Mouse (Mus musculus) limb, embryonic 11.5 days (tissue): ENCODE results near the gene Cep57l1. TPM values are rescaled to one million over a fixed set of nuclear protein-coding genes. Genes with fewer than 3 reads are reported as not detected.
"Not testable (repeated sequence)": the region's sequence is repeated elsewhere in the genome, so short reads cannot be mapped to it uniquely, and the experiment has no call there.

Experiments used
- ATAC-seq: fragments of 200-750 bp; cut with Nextera tagmentation; 2 replicates; pipeline ENCODE4 v1.8.0; 2017; ENCODE audit warnings: low read depth; ENCODE audit not compliant: insufficient number of reproducible peaks, low FRiP score, low TSS enrichment
- DNase-seq: peaks from one replicate; pipeline ENCODE4 v3.0.0-alpha.2; 2015; ENCODE audit warnings: low spot score
- H3K27ac ChIP-seq: fragments of 300-500 bp; sonication (generic); replicated peaks from 2 replicates; pipeline ENCODE4 v1.5.1; 2014; ENCODE audit warnings: low read depth, mild to moderate bottlenecking, low read length
- H3K27me3 ChIP-seq: fragments of 300-500 bp; sonication (generic); 2 replicates; pipeline ENCODE4 v1.6.1; 2014; ENCODE audit warnings: mild to moderate bottlenecking, low read length, mixed read lengths; ENCODE audit not compliant: control insufficient read depth, insufficient read depth
- H3K36me3 ChIP-seq: fragments of 300-500 bp; sonication (generic); 2 replicates; pipeline ENCODE4 v1.6.1; 2014; ENCODE audit warnings: mild to moderate bottlenecking, low read length, moderate library complexity, mixed read lengths; ENCODE audit not compliant: control insufficient read depth, insufficient read depth
- H3K4me1 ChIP-seq: fragments of 300-500 bp; sonication (generic); 2 replicates; pipeline ENCODE4 v1.6.1; 2014; ENCODE audit warnings: low read length, mixed read lengths; ENCODE audit not compliant: control insufficient read depth, insufficient read depth
- H3K4me2 ChIP-seq: fragments of 300-500 bp; sonication (generic); 2 replicates; pipeline ENCODE4 v1.6.1; 2014; ENCODE audit warnings: low read depth, mild to moderate bottlenecking, moderate library complexity; ENCODE audit not compliant: severe bottlenecking
- H3K4me3 ChIP-seq: fragments of 300-500 bp; sonication (generic); 2 replicates; pipeline ENCODE4 v1.5.1; 2014; ENCODE audit warnings: low read depth, low read length
- H3K9ac ChIP-seq: fragments of 300-500 bp; sonication (generic); 2 replicates; pipeline ENCODE4 v1.6.1; 2014; ENCODE audit warnings: mild to moderate bottlenecking, low read length
- H3K9me3 ChIP-seq: fragments of 300-500 bp; sonication (generic); 2 replicates; pipeline ENCODE4 v1.6.1; 2016; ENCODE audit warnings: low read length; ENCODE audit not compliant: control insufficient read depth
- WGBS: fragments of 180-500 bp; shearing (Covaris S2); extraction: QIAGEN DNeasy Blood & Tissue Kit; methylation state at CpG from one replicate; pipeline ENCODE4 v1.1.7; 2014; 5-methylcytosine and 5-hydroxymethylcytosine counted together
- polyA plus RNA-seq: library from polyadenylated mRNA; unstranded; fragments of >200 nt; fragmentation: Nextera tagmentation; extraction: Ambion mirVana; gene quantifications from 2 replicates; pipeline ENCODE4 v1.2.1, GENCODE M21; 2014

Gene Cep57l1
- polyA plus RNA-seq, 1 experiment from 2014 or later, result 21.2 TPM

GRCm38 (mm10) chr10:41822573-41823281 lies 13.1 kb upstream of the Cep57l1 start:
- H3K27ac ChIP-seq, result no peak overlapping the region
- H3K27me3 ChIP-seq, result no peaks in the 10 kb centered on the region
- no peaks in the 10 kb centered on the region for H3K36me3 ChIP-seq
- no peaks in the 10 kb centered on the region for H3K9me3 ChIP-seq
- no peak overlapping the region for H3K4me2 ChIP-seq
- 87% methylated on average over 5 of the region's 5 CpGs for WGBS
- H3K4me3 ChIP-seq, result no peak overlapping the region
- no peaks in the 10 kb centered on the region for H3K4me1 ChIP-seq
- DNase-seq, result no peak
- no peak overlapping the region for H3K9ac ChIP-seq
- no peak for ATAC-seq

DNA sequence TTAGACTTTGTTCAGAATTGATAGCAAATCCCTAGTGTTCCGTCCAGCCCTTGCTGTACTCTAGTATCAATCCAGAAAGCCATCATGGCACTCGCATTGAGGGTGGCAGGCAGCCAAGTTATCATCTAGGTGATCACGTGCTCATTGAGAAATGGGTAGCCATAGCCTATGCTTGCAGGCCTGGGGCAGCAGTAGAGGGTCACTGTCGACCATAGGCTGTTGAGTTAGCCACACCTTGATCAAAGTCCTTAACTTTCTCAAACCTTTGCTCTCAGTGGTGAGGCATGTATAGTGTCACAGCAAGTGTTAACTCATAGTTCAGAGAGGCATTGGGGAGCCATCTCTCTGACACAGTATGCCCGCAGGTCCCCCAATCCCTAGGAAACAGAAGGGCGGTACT lies 11.5 kb upstream of the Cep57l1 start:
- Histone ChIP-seq H3K9ac (no peak overlapping the region), H3K4me2 (no peak overlapping the region), H3K4me3 (no peak overlapping the region), H3K9me3 (no peaks in the 10 kb centered on the region), H3K4me1 (no peaks in the 10 kb centered on the region), H3K27me3 (no peaks in the 10 kb centered on the region), H3K36me3 (no peaks in the 10 kb centered on the region), H3K27ac (no peak overlapping the region)
- DNase-seq (no peak), ATAC-seq (no peak)
- WGBS, result 90% methylated on average over 6 of the region's 6 CpGs

GRCm38 (mm10) chr10:41820401-41820800 lies 10.7 kb upstream of the Cep57l1 start:
- H3K36me3 ChIP-seq, result no peaks in the 10 kb centered on the region
- H3K4me2 ChIP-seq, result no peak overlapping the region
- no peaks in the 10 kb centered on the region for H3K4me1 ChIP-seq
- H3K9me3 ChIP-seq, result no peaks in the 10 kb centered on the region
- no peak overlapping the region for H3K9ac ChIP-seq
- no peak overlapping the region for H3K27ac ChIP-seq
- DNase-seq (no peak), ATAC-seq (no peak)
- WGBS, result 94% methylated on average over 5 of the region's 5 CpGs
- no peaks in the 10 kb centered on the region for H3K27me3 ChIP-seq
- H3K4me3 ChIP-seq, result no peak overlapping the region

DNA sequence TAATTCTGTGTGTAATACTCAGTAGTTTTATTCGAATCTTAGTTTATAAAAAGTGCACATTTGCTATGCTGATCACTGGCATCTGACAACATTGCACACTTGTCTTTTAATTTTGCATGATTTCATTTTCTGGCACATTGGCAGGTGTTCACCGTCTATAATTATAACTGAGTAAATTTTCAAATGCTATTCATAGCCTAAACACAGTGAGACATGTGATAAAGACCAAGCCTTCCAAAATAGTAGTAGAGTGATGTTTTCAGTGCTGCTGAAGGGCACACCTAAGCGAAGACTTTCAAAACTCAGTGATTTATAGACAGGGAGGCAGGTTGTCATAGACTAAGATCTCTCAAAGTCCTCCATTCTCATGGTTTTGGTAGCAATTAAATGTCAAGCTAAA lies 9.6 kb upstream of the Cep57l1 start:
- H3K4me3 ChIP-seq, result no peak overlapping the region
- no peak overlapping the region for H3K9ac ChIP-seq
- no peak overlapping the region for H3K4me2 ChIP-seq
- WGBS, result 93% methylated on average over 3 of the region's 3 CpGs
- ATAC-seq, result no peak
- no peaks in the 10 kb centered on the region for H3K4me1 ChIP-seq
- no peaks in the 10 kb centered on the region for H3K9me3 ChIP-seq
- no peaks in the 10 kb centered on the region for H3K36me3 ChIP-seq
- no peak overlapping the region for H3K27ac ChIP-seq
- no peaks in the 10 kb centered on the region for H3K27me3 ChIP-seq
- no peak for DNase-seq

- not testable (repeated sequence) for H3K27me3 ChIP-seq, DNase-seq, H3K9me3 ChIP-seq, H3K4me3 ChIP-seq, H3K4me2 ChIP-seq, H3K27ac ChIP-seq, H3K9ac ChIP-seq, H3K36me3 ChIP-seq, ATAC-seq, H3K4me1 ChIP-seq
- 93% methylated on average over 6 of the region's 6 CpGs for WGBS
Measured at GRCm38 (mm10) chr10:41818733-41819070, 9.0 kb upstream of the Cep57l1 start.

DNA sequence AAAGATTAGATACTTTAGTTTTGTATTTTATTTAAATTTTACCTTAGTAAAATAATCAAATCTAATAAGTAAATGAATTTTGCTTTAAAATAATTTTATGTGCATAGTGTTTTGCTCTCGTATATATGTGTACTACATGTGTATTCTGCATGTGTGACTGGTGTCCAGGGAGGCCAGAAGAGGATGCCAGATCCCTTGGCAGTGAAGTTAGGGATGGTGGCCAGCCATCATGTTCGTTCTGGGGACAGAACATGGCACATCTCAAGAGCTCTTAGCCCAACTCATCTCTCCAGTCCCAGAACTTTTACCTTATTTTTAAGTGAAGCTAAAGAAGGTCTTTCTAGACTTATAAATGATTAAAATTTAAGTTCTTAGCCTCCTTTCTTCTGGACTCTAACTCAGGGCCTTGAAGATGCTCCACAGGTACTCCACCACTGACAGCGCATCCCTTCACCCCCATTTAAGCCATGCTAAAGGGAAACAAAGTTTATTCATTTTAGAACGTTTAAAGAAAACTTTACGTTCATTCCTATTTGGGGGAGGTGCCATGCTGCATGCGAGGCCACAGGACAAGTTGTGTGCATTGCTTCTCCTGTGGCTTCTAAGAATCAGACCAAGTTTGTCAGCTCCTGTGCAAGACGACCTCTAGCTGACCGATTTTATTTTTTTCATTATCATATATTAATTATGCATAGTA lies 8.5 kb upstream of the Cep57l1 start:
- Histone ChIP-seq H3K27me3 (no peaks in the 10 kb centered on the region), H3K36me3 (no peaks in the 10 kb centered on the region), H3K4me3 (no peak overlapping the region), H3K4me1 (no peaks in the 10 kb centered on the region), H3K9me3 (no peaks in the 10 kb centered on the region), H3K9ac (no peak overlapping the region), H3K27ac (no peak overlapping the region), H3K4me2 (no peak overlapping the region)
- DNase-seq, result no peak
- no peak for ATAC-seq
- 89% methylated on average over 8 of the region's 8 CpGs for WGBS

DNA sequence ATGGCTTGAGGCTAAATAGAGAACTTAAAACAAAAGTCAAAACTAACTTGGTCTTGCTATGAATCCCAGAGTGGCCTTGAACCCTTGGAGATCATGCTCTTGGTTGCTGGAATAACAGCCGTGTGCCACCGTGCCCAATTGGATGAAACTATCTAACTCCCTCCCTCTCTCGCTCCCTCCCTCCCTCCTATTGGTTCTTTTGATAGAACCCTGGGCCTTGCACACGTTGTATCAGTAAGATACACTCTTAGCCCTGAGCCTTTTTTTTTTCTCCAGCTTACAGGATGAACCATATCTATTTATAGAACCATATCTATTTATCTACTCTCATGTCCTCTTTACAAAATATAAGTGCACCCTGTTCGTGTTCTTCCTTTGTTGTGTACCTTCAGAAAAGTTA lies 6.8 kb upstream of the Cep57l1 start:
- no peaks in the 10 kb centered on the region for H3K27me3 ChIP-seq
- 83% methylated on average over 5 of the region's 5 CpGs for WGBS
- H3K27ac ChIP-seq, result no peak overlapping the region
- ATAC-seq, result no peak
- no peak overlapping the region for H3K4me2 ChIP-seq
- no peak overlapping the region for H3K4me3 ChIP-seq
- no peaks in the 10 kb centered on the region for H3K9me3 ChIP-seq
- no peaks in the 10 kb centered on the region for H3K36me3 ChIP-seq
- no peaks in the 10 kb centered on the region for H3K4me1 ChIP-seq
- no peak overlapping the region for H3K9ac ChIP-seq
- no peak for DNase-seq

DNA sequence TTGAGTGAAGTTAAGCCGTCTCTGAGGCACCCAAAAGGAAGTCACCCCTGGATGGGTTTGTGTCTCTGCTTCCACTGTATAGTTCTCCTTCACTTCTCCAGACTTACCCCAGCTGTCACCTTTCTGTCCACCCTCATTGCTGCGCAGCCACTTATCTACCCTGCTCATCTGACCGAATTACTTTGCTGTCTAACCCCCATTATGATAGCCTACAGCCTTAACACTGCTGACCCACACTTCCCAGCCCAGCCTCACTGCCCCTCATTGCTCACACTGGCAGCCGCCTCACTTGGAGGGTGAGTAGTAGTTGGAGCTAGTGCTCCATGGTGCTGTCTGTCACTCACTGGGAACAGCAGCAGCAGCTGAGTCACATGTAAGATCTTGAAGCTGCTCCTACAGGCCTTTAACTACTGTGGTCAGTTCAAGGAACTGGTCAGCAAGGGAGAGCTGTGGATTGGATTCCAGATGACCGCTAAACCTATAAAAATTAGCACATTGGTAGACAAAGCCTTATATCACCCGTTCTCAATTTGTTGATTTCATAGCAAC lies 4.7 kb upstream of the Cep57l1 start:
- Histone ChIP-seq H3K27me3 (no peaks in the 10 kb centered on the region), H3K36me3 (no peaks in the 10 kb centered on the region), H3K9me3 (no peaks in the 10 kb centered on the region), H3K4me3 (no peak overlapping the region), H3K4me2 (no peak overlapping the region), H3K9ac (no peak overlapping the region), H3K4me1 (0 out of 2 replicates have a peak, but pooled peaks cover 3% of the 10 kb centered on the region), H3K27ac (no peak overlapping the region)
- ATAC-seq, result no peak
- 88% methylated on average over 6 of the region's 6 CpGs for WGBS
- no peak for DNase-seq
